Mouse (Mus musculus): ENCODE measurements around the gene Slc29a2.

GRCm38 (mm10) chr19:5023621-5024479 lies at the start of gene Slc29a2:
- TF ChIP-seq CTCF (IDR thresholded peaks at IDR 0.05; ENCODE audit: low read depth) (no peak), EP300 (IDR thresholded peaks at IDR 0.05; ENCODE audit: low read depth) (no peak)

Measured in liver, embryonic 14.5 days (tissue).